Mouse (Mus musculus) kidney, adult 2 months (tissue): ENCODE measurements at regions not wholly inside any gene's neighbourhood (a gene's known extent, or its start where the extent isn't known, plus 50 kb on each side); places are given as distances from the start of the nearest gene placed in this dataset.

Source experiments
- CTCF ChIP-seq: fragments of 200-500 bp; conservative IDR thresholded peaks from 2 replicates; pipeline ENCODE4 v1.5.1; 2011; ENCODE audit warnings: low read depth, mild to moderate bottlenecking, control low read depth, low read length, moderate library complexity, mixed read lengths; ENCODE audit not compliant: insufficient read depth, insufficient read length
- POLR2A ChIP-seq: fragments of 200-500 bp; IDR thresholded peaks from one replicate; pipeline ENCODE4 v1.6.1; 2011; ENCODE audit warnings: low read depth, low read length, control low read depth

DNA sequence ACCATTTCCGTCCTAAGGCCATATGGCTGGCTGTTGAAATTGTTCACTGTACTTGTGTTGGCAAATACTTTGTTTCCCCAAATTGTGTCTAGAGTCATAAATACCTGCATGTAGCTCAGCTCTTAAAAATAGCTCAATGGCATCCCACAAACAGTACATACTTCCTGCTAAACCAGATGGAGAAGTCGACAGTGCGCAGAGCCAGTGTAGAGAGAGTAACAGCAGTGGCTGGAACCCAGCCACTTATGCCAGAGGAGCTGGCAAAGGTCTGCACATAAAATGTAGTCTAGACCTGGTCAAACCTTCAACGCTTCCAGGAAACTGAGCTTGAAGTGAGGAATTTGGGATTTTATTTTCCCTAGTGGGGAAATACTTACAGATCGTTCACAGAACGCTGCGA, 128.5 kb upstream of the Kcnj16 start:
- no peak for TF ChIP-seq CTCF
- TF ChIP-seq POLR2A: no peak
